Mouse (Mus musculus) cerebellum, postnatal 14 days (tissue): ENCODE measurements at regions not wholly inside any gene's neighbourhood (a gene's known extent, or its start where the extent isn't known, plus 50 kb on each side); places are given as distances from the start of the nearest gene placed in this dataset.

Source experiments
- DNase-seq, 2 experiments: peaks; one replicate each; pipeline ENCODE4 v3.0.0; 2021; ENCODE audit warnings: mixed read lengths in 2 of 2

GRCm38 (mm10) chr14:107727234-107727633 is 1186.7 kb downstream of the Slitrk1 start:
- no peak for DNase-seq

- DNase-seq: peak in 1 of 2 experiments; percentile 21
Measured at GRCm38 (mm10) chr14:107688349-107688748, 1225.6 kb downstream of the Slitrk1 start.

GRCm38 (mm10) chr14:107687261-107688019 is 1226.5 kb downstream of the Slitrk1 start:
- peak; percentile 80 to 86 for DNase-seq

- no peak for DNase-seq
Measured at GRCm38 (mm10) chr14:107656595-107656994, 1257.4 kb downstream of the Slitrk1 start.

- no peak for DNase-seq
Measured at GRCm38 (mm10) chr14:107615466-107615865, 1298.5 kb downstream of the Slitrk1 start.

- DNase-seq: peak; percentile 45 to 46
Measured at GRCm38 (mm10) chr14:107614348-107614747, 1299.6 kb downstream of the Slitrk1 start.

- no peak for DNase-seq
Measured at GRCm38 (mm10) chr14:107603198-107603597, 1310.8 kb downstream of the Slitrk1 start.

GRCm38 (mm10) chr14:107586715-107587114 is 1327.2 kb downstream of the Slitrk1 start:
- DNase-seq: peak; percentile 4 to 25

- no peak for DNase-seq
Measured at GRCm38 (mm10) chr14:107584252-107584651, 1329.7 kb downstream of the Slitrk1 start.

- no peak for DNase-seq
Measured at GRCm38 (mm10) chr14:107570676-107571075, 1343.3 kb downstream of the Slitrk1 start.

GRCm38 (mm10) chr14:107568496-107568895 is 1345.5 kb downstream of the Slitrk1 start:
- DNase-seq: no peak
